Mouse (Mus musculus): ENCODE data around the gene Shroom3.

GRCm38 (mm10) chr5:92970480-92970879, 287.2 kb downstream of the Shroom3 start:
- peak; percentile 17; the same call in 1 of the 2 replicates for TF ChIP-seq CTCF (IDR thresholded peaks at IDR 0.05; ENCODE audit: borderline replicate concordance, insufficient read depth, low read depth, low read length)
- TF ChIP-seq POLR2A (IDR thresholded peaks at IDR 0.05; ENCODE audit: borderline replicate concordance, insufficient read depth, low read length) = no peak

All from cerebellum, adult 2 months (tissue).